Mouse (Mus musculus) layer of hippocampus, adult 11-12 months (tissue): ENCODE measurements around the gene Rab30.
A peak's percentile ranks its signal among the peaks of the same experiment; 100 is the strongest.

ENCODE experiments used
- DNase-seq: peaks from one replicate; pipeline ENCODE4 v3.0.0; 2022; ENCODE audit warnings: low spot score

Gene Rab30

GRCm38 (mm10) chr7:92799665-92800595 lies 58.5 kb downstream of the Rab30 start:
- peak; percentile 59 for DNase-seq

- DNase-seq, result no peak
Observed at GRCm38 (mm10) chr7:92802158-92802557, 60.8 kb downstream of the Rab30 start.

GRCm38 (mm10) chr7:92803191-92803590 lies 61.8 kb downstream of the Rab30 start:
- no peak for DNase-seq

GRCm38 (mm10) chr7:92804919-92805668 lies 63.7 kb downstream of the Rab30 start:
- DNase-seq, result no peak

GRCm38 (mm10) chr7:92806512-92807188 lies 65.2 kb downstream of the Rab30 start:
- DNase-seq, result no peak

GRCm38 (mm10) chr7:92807482-92807881 lies 66.1 kb downstream of the Rab30 start:
- no peak for DNase-seq

GRCm38 (mm10) chr7:92811667-92812279 lies 70.4 kb downstream of the Rab30 start:
- DNase-seq, result no peak

GRCm38 (mm10) chr7:92817242-92817641 lies 75.8 kb downstream of the Rab30 start:
- DNase-seq, result no peak

- no peak for DNase-seq
Observed at GRCm38 (mm10) chr7:92817886-92818285, 76.5 kb downstream of the Rab30 start.

- no peak for DNase-seq
Observed at GRCm38 (mm10) chr7:92819656-92820055, 78.3 kb downstream of the Rab30 start.

GRCm38 (mm10) chr7:92820410-92820809 lies 79.0 kb downstream of the Rab30 start:
- no peak for DNase-seq

- DNase-seq, result no peak
Observed at GRCm38 (mm10) chr7:92820941-92821465, 79.6 kb downstream of the Rab30 start.

- DNase-seq, result no peak
Observed at GRCm38 (mm10) chr7:92821871-92822270, 80.5 kb downstream of the Rab30 start.

- DNase-seq, result no peak
Observed at GRCm38 (mm10) chr7:92822409-92823101, 81.2 kb downstream of the Rab30 start.

- DNase-seq, result no peak
Observed at GRCm38 (mm10) chr7:92826248-92826647, 84.8 kb downstream of the Rab30 start.

GRCm38 (mm10) chr7:92827981-92828380 lies 86.6 kb downstream of the Rab30 start:
- DNase-seq, result peak; percentile 52

GRCm38 (mm10) chr7:92832395-92832794 lies 91.0 kb downstream of the Rab30 start:
- no peak for DNase-seq

- no peak for DNase-seq
Observed at GRCm38 (mm10) chr7:92834391-92834790, 93.0 kb downstream of the Rab30 start.

GRCm38 (mm10) chr7:92836447-92836846 lies 95.0 kb downstream of the Rab30 start:
- no peak for DNase-seq

- DNase-seq, result no peak
Observed at GRCm38 (mm10) chr7:92837226-92837625, 95.8 kb downstream of the Rab30 start.

GRCm38 (mm10) chr7:92837907-92838306 lies 96.5 kb downstream of the Rab30 start:
- no peak for DNase-seq
